Mouse (Mus musculus) embryonic facial prominence, embryonic 14.5 days (tissue): ENCODE data around the gene Ube2g1. TPM values are rescaled to one million over a fixed set of nuclear protein-coding genes. Genes with fewer than 3 reads are reported as not detected.

Source experiments
- ATAC-seq: fragments of 200-750 bp; cut with Nextera tagmentation; 2 replicates; pipeline ENCODE4 v1.8.0; 2017; ENCODE audit warnings: low read depth, moderate number of reproducible peaks, moderate TSS enrichment
- DNase-seq: peaks from one replicate; pipeline ENCODE4 v3.0.0-alpha.2; 2015; ENCODE audit warnings: low spot score
- H3K27ac ChIP-seq: fragments of 300-500 bp; sonication (generic); replicated peaks from 2 replicates; pipeline ENCODE4 v1.5.1; 2014; ENCODE audit warnings: low read depth, mild to moderate bottlenecking, low read length, moderate library complexity
- H3K27me3 ChIP-seq: fragments of 300-500 bp; sonication (generic); replicated peaks from 2 replicates; pipeline ENCODE4 v1.6.1; 2014; ENCODE audit warnings: low read length; ENCODE audit not compliant: control insufficient read depth, insufficient read depth
- H3K36me3 ChIP-seq: fragments of 300-500 bp; sonication (generic); 2 replicates; pipeline ENCODE4 v1.6.1; 2014; ENCODE audit warnings: low read length, mixed read lengths; ENCODE audit not compliant: control insufficient read depth, insufficient read depth
- H3K4me1 ChIP-seq: fragments of 300-500 bp; sonication (generic); 2 replicates; pipeline ENCODE4 v1.6.1; 2014; ENCODE audit warnings: antibody characterized with exemption, low read length; ENCODE audit not compliant: control insufficient read depth, insufficient read depth
- H3K4me2 ChIP-seq: fragments of 300-500 bp; sonication (generic); 2 replicates; pipeline ENCODE4 v1.6.1; 2014; ENCODE audit warnings: low read depth, mild to moderate bottlenecking, low read length, moderate library complexity, mixed read lengths
- H3K4me3 ChIP-seq: fragments of 300-500 bp; sonication (generic); 2 replicates; pipeline ENCODE4 v1.5.1; 2014; ENCODE audit warnings: low read depth, mild to moderate bottlenecking, low read length
- H3K9ac ChIP-seq: fragments of 300-500 bp; sonication (generic); 2 replicates; pipeline ENCODE4 v1.6.1; 2014; ENCODE audit warnings: low read depth, mild to moderate bottlenecking, low read length, moderate library complexity, mixed read lengths
- H3K9me3 ChIP-seq: fragments of 300-500 bp; sonication (generic); 2 replicates; pipeline ENCODE4 v1.6.1; 2016; ENCODE audit warnings: low read length; ENCODE audit not compliant: control insufficient read depth
- WGBS: fragments of 180-500 bp; shearing (Covaris S2); extraction: QIAGEN DNeasy Blood & Tissue Kit; methylation state at CpG from one replicate; pipeline ENCODE4 v1.1.7; 2014; 5-methylcytosine and 5-hydroxymethylcytosine counted together
- polyA plus RNA-seq: library from polyadenylated mRNA; unstranded; fragments of >200 nt; fragmentation: Nextera tagmentation; extraction: Ambion mirVana; gene quantifications from 2 replicates; pipeline ENCODE4 v1.2.1, GENCODE M21; 2014

The Ube2g1 gene
- polyA plus RNA-seq, 1 experiment from 2014 or later: 58.5 TPM

DNA sequence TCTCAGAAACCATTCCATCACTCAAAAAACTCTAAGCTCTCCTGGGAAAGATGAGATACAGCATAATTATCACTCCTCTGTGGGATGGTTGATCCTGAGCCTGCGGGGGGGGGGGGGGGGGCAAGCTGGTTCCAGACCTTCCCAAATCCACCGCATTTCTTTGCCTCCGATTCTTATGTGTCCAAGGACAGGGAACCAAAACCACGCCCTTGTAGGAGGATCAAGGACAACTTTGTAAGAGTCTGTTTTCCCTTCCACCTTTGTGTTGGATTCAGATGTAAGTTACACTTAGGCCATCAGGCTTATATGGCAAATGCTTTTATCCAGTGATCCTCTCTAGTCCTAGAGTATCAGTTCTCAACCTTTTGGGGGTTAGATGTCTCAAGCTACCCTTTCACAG is 8.8 kb downstream of the Ube2g1 start:
- no peak overlapping the region for H3K4me2 ChIP-seq
- H3K4me1 ChIP-seq: no peaks in the 10 kb centered on the region; the same call in 1 of the 2 replicates
- ATAC-seq (no peak), DNase-seq (no peak)
- no peak overlapping the region for H3K4me3 ChIP-seq
- 0 out of 2 replicates have a peak, but pooled peaks cover 7% of the 10 kb centered on the region for H3K36me3 ChIP-seq
- H3K9ac ChIP-seq: no peak overlapping the region
- H3K27me3 ChIP-seq: no peaks in the 10 kb centered on the region
- no peak overlapping the region for H3K27ac ChIP-seq
- no peaks in the 10 kb centered on the region for H3K9me3 ChIP-seq
- 81% methylated on average over 4 of the region's 4 CpGs for WGBS

DNA sequence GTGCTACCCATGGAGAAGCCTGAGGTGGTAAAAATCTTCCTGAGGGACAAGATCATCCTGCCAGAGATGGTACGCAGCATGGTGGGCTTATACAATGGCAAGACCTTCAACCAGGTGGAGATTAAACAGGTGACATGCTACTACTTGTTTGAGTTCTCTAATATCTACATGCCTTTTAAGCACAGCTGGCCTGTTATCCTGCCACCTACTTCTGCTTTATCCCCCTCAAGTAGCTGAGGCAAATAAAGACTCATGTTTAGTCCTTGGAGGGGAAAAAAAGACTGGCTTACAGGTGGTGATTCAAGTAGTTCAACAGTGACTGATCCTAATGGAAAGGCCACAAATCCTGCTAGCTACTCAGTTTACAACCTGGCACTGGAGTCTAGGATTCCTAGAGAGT is 11.4 kb downstream of the Ube2g1 start:
- H3K9me3 ChIP-seq: no peaks in the 10 kb centered on the region
- H3K4me3 ChIP-seq: no peak overlapping the region
- H3K27ac ChIP-seq: no peak overlapping the region
- no peak for DNase-seq
- WGBS: 100% methylated on average over 1 of the region's 1 CpGs
- no peak overlapping the region for H3K4me2 ChIP-seq
- ATAC-seq: no peak
- 0 out of 2 replicates have a peak, but pooled peaks cover 7% of the 10 kb centered on the region for H3K36me3 ChIP-seq
- no peaks in the 10 kb centered on the region; the same call in 1 of the 2 replicates for H3K4me1 ChIP-seq
- no peaks in the 10 kb centered on the region for H3K27me3 ChIP-seq
- no peak overlapping the region for H3K9ac ChIP-seq

DNA sequence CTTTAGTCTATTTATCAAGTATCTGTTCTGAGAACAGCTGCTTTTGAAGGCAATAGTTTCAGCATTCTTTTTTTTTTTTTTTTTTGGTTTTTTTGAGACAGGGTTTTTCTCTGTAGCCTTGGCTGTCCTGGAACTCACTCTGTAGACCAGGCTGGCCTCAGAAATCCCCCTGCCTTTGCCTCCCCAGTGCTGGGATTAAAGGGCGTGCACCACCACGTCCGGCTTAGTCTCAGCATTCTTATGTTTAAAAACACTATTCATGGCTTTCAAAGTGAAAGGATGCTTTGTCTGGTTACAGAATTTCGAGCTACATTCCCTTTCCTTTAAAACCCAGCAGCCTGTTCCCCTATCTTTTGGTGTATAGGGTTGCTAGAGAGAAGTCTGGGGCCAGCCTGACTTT is 35.6 kb downstream of the Ube2g1 start:
- no peak for DNase-seq
- no peak for ATAC-seq
- Histone ChIP-seq H3K4me3 (no peak overlapping the region), H3K9ac (no peak overlapping the region), H3K9me3 (no peaks in the 10 kb centered on the region), H3K27me3 (no peaks in the 10 kb centered on the region), H3K36me3 (no peaks in the 10 kb centered on the region), H3K27ac (no peak overlapping the region), H3K4me2 (no peak overlapping the region), H3K4me1 (no peaks in the 10 kb centered on the region)
- 33% methylated on average over 4 of the region's 4 CpGs for WGBS

DNA sequence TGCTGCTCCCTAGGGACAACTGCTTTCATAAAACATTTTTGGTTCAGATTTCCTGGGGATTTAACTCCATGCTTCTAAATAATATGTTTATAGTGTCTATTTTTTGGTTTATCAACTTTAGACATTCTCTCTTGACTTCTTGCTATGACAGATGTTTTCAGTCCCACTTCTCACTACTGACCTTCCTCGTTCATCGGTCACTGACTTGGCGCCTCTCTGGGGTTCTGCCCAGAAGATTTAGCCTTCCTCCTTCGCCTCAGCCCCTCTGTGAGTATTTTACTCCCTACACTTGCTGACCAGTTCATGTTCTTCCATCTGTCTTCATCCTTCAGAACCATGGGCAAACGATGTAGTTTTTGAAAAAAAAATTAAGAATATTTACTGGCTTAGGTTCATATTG is 38.3 kb downstream of the Ube2g1 start:
- no peaks in the 10 kb centered on the region for H3K36me3 ChIP-seq
- no peak overlapping the region for H3K4me2 ChIP-seq
- H3K4me3 ChIP-seq: no peak overlapping the region
- DNase-seq (no peak), ATAC-seq (no peak)
- H3K9me3 ChIP-seq: no peaks in the 10 kb centered on the region
- no peaks in the 10 kb centered on the region for H3K27me3 ChIP-seq
- H3K9ac ChIP-seq: no peak overlapping the region
- 89% methylated on average over 5 of the region's 5 CpGs for whole genome bisulfite sequencing
- no peaks in the 10 kb centered on the region for H3K4me1 ChIP-seq
- H3K27ac ChIP-seq: no peak overlapping the region

DNA sequence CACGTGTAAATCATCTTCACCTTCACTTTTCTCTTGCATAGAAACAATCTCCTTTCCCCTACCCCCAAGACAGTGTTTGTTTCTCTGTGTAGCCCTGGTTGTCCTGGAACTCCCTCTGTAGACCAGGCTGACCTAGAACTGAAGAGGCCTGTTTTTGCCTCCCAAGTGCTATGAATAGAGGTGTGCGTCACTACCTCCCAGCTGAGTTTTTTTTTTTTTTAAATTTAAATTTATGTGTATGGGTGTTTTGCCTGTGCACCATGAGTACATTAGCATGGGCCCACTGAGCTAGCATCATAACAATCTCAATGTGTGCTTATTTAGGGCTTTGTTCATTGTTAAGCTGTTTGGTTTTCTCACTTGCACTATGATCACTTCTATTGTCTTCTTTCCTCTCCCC is 43.3 kb downstream of the Ube2g1 start:
- Histone ChIP-seq H3K27me3 (no peaks in the 10 kb centered on the region), H3K36me3 (no peaks in the 10 kb centered on the region), H3K4me1 (no peaks in the 10 kb centered on the region), H3K9ac (no peak overlapping the region), H3K27ac (no peak overlapping the region), H3K9me3 (no peaks in the 10 kb centered on the region), H3K4me2 (no peak overlapping the region), H3K4me3 (no peak overlapping the region)
- no peak for DNase-seq
- 85% methylated on average over 2 of the region's 2 CpGs for WGBS
- ATAC-seq: no peak

DNA sequence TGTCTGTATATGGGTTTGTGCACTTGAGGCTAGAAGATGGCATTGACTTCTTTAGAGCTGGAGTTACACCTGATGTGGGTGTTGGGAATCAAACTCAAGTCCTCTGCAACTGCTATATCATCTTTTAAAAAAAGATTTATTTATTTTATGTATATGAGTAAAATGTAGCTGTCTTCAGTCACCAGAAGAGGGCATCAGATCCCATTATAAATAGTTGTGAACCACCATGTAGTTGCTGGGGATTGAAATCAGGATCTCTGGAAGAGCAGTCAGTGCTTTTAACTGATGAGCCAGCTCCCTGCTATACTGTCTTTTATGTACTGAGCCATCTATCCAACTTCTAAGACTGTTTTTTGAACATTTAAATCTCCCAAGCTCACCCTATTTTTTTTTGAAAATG is 52.8 kb downstream of the Ube2g1 start:
- H3K4me2 ChIP-seq: no peak overlapping the region
- DNase-seq (no peak), ATAC-seq (no peak)
- no peaks in the 10 kb centered on the region for H3K4me1 ChIP-seq
- 0 out of 2 replicates have a peak, but pooled peaks cover 3% of the 10 kb centered on the region for H3K9me3 ChIP-seq
- no peaks in the 10 kb centered on the region for H3K36me3 ChIP-seq
- no peaks in the 10 kb centered on the region for H3K27me3 ChIP-seq
- no peak overlapping the region for H3K4me3 ChIP-seq
- H3K27ac ChIP-seq: no peak overlapping the region
- H3K9ac ChIP-seq: no peak overlapping the region

DNA sequence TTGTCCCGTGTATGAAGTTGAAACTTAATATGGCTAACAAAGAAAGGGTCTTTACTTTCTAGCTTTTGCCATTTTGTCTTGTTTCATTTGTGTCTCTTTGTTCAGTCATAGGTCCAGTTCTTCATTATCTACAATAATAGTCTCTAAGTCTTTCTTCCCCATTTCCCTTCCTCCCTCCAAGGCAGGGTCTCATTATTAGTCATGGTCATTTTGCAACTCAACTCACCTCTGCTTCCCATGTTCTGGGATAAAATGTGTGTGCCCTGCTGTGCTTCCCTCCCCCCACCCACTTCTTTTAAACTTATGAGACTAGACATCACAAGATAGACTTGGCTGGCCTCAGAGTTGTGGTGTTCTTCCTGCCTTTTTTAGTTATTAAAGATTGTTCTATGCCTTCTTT is 53.3 kb downstream of the Ube2g1 start:
- Histone ChIP-seq H3K36me3 (no peaks in the 10 kb centered on the region), H3K4me2 (no peak overlapping the region), H3K27me3 (no peaks in the 10 kb centered on the region), H3K4me3 (no peak overlapping the region), H3K9ac (no peak overlapping the region), H3K9me3 (0 out of 2 replicates have a peak, but pooled peaks cover 3% of the 10 kb centered on the region), H3K4me1 (no peaks in the 10 kb centered on the region), H3K27ac (no peak overlapping the region)
- WGBS: 92% methylated on average over 1 of the region's 1 CpGs
- no peak for DNase-seq
- no peak for ATAC-seq

DNA sequence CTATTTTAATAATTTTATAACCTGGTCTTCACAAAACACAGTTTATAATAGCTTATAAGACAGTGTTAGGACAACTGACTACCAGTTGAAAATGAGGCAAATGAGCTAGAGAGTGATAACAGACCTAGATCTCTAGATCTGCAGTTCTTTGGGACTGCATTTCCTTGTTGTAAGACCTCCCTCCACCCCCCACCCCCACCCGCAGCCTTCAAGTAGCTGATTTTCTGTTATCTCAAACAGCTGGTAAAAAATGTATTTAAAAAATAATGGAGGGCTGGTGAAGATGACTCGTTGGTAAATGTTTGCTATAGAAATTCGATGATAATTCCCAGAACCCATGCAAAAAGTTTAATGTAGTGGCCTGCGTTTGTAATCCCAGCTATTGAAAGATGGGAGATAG is 57.6 kb downstream of the Ube2g1 start:
- no peak for ATAC-seq
- H3K9ac ChIP-seq: no peak overlapping the region

DNA sequence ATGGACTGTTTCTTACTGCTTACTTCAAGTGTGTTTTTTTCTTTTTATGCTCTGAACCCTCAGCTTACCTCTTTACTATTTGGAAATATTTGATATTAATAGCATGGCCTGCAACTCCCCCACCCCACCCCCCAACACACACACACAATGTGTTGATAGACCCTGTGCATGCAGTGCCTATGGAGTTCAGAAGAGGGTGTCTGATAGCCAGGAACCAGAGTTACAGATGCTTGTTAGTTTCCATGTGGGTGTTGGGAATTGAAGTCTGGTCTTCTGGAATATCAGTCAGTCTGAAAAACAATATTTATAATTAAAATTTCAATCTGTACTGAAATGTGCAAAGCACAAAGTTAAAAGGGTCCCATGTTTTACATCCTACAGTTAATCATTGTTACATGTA is 63.6 kb downstream of the Ube2g1 start:
- no peaks in the 10 kb centered on the region for H3K4me1 ChIP-seq
- no peaks in the 10 kb centered on the region for H3K36me3 ChIP-seq
- DNase-seq (no peak), ATAC-seq (no peak)
- H3K4me2 ChIP-seq: no peak overlapping the region
- no peaks in the 10 kb centered on the region for H3K9me3 ChIP-seq
- H3K27me3 ChIP-seq: no peaks in the 10 kb centered on the region
- no peak overlapping the region for H3K9ac ChIP-seq
- H3K27ac ChIP-seq: no peak overlapping the region
- no peak overlapping the region for H3K4me3 ChIP-seq

More for the DNA sequence above, 57.6 kb downstream of the Ube2g1 start:
- Histone ChIP-seq H3K4me3 (no peak overlapping the region), H3K27me3 (no peaks in the 10 kb centered on the region), H3K9me3 (no peaks in the 10 kb centered on the region), H3K36me3 (no peaks in the 10 kb centered on the region), H3K4me1 (no peaks in the 10 kb centered on the region), H3K4me2 (no peak overlapping the region), H3K27ac (no peak overlapping the region)
- no peak for DNase-seq
- 87% methylated on average over 4 of the region's 4 CpGs for WGBS
